Mouse (Mus musculus) lung, postnatal 14 days (tissue): ENCODE results near the gene Trim54.

Source experiments
- DNase-seq: peaks from one replicate; pipeline ENCODE4 v3.0.0; 2021

Trim54 gene

GRCm38 (mm10) chr5:31116354-31116753, at the start of gene Trim54:
Gene Trim54, plus strand, starts transcription at chr5:31116712.
- no peak for DNase-seq

GRCm38 (mm10) chr5:31069810-31070209, 46.7 kb upstream of the Trim54 start:
- DNase-seq = no peak

- no peak for DNase-seq
Observed at GRCm38 (mm10) chr5:31071059-31071458, 45.5 kb upstream of the Trim54 start.

- no peak for DNase-seq
Observed at GRCm38 (mm10) chr5:31071821-31072220, 44.7 kb upstream of the Trim54 start.

- no peak for DNase-seq
Observed at GRCm38 (mm10) chr5:31073176-31073575, 43.3 kb upstream of the Trim54 start.

- DNase-seq = no peak
Observed at GRCm38 (mm10) chr5:31076346-31076745, 40.2 kb upstream of the Trim54 start.

GRCm38 (mm10) chr5:31080059-31080794, 36.3 kb upstream of the Trim54 start:
- DNase-seq = peak; percentile 33

GRCm38 (mm10) chr5:31080795-31081164, 35.7 kb upstream of the Trim54 start:
- DNase-seq = no peak

GRCm38 (mm10) chr5:31081386-31081785, 35.1 kb upstream of the Trim54 start:
- peak; percentile 57 for DNase-seq

GRCm38 (mm10) chr5:31082355-31082754, 34.2 kb upstream of the Trim54 start:
- DNase-seq = peak; percentile 72

GRCm38 (mm10) chr5:31082935-31083625, 33.4 kb upstream of the Trim54 start:
- peak; percentile 14 for DNase-seq

GRCm38 (mm10) chr5:31083949-31084348, 32.6 kb upstream of the Trim54 start:
- no peak for DNase-seq

GRCm38 (mm10) chr5:31086606-31087005, 29.9 kb upstream of the Trim54 start:
- no peak for DNase-seq

- no peak for DNase-seq
Observed at GRCm38 (mm10) chr5:31087131-31087530, 29.4 kb upstream of the Trim54 start.

GRCm38 (mm10) chr5:31092231-31092975, 24.1 kb upstream of the Trim54 start:
- DNase-seq = no peak

GRCm38 (mm10) chr5:31093151-31094041, 23.1 kb upstream of the Trim54 start:
- DNase-seq = peak; percentile 36

GRCm38 (mm10) chr5:31094100-31094798, 22.3 kb upstream of the Trim54 start:
- DNase-seq = no peak

GRCm38 (mm10) chr5:31094799-31095691, 21.5 kb upstream of the Trim54 start:
- DNase-seq = peak; percentile 68

- DNase-seq = no peak
Observed at GRCm38 (mm10) chr5:31095711-31096480, 20.6 kb upstream of the Trim54 start.

GRCm38 (mm10) chr5:31105814-31106335, 10.6 kb upstream of the Trim54 start, which contains the start of gene Dnajc5g:
Gene Dnajc5g, plus strand, starts transcription at chr5:31106285.
- no peak for DNase-seq
